Comparison of ENCODE assay signal across 9 mouse cellular contexts in genomic region chr13:93852419-93853138, GRCm38 (mm10).
A peak's percentile ranks its signal among the peaks of the same experiment; 100 is the strongest.
DNase-seq lines count a peak whose midpoint lies in the region; ATAC-seq and TF ChIP-seq lines count a peak whose summit lies in the region.
"Had no signal": no experiment of that assay in that cellular context is flagged by ENCODE, and none has a peak within 500 bp of the region (broad histone marks: within the 10 kb centered on the region; RNA-seq: fewer than 3 reads in every experiment).

No protein-coding gene starts in this region.

- no peaks in the 10 kb centered on the region for H3K27me3 ChIP-seq in hindbrain, embryonic 13.5 days
- no peaks in the 10 kb centered on the region for H3K27me3 ChIP-seq in hindbrain, embryonic 16.5 days (replicated peaks; ENCODE audit: control insufficient read depth, insufficient read depth, low read length)
- H3K27me3 ChIP-seq in embryonic facial prominence, embryonic 12.5 days, result no peaks in the 10 kb centered on the region
- no peaks in the 10 kb centered on the region for H3K27me3 ChIP-seq in heart, postnatal 0 days (ENCODE audit: control insufficient read depth, insufficient read depth, low read length)
- no peaks in the 10 kb centered on the region for H3K27me3 ChIP-seq in lung, embryonic 14.5 days (ENCODE audit: insufficient read depth, low read length)
- no peaks in the 10 kb centered on the region for H3K27me3 ChIP-seq in forebrain, postnatal 0 days (ENCODE audit: insufficient read depth, low read length)
- no peaks in the 10 kb centered on the region for H3K27me3 ChIP-seq in liver, embryonic 11.5 days (replicated peaks; ENCODE audit: control insufficient read depth, insufficient read depth, low read length)
- H3K27me3 ChIP-seq: Patski had no signal

- no peak overlapping the region for H3K4me3 ChIP-seq in hindbrain, embryonic 13.5 days
- no peak overlapping the region for H3K4me3 ChIP-seq in hindbrain, embryonic 16.5 days (ENCODE audit: low read length)
- H3K4me3 ChIP-seq in embryonic facial prominence, embryonic 12.5 days, result no peak overlapping the region
- H3K4me3 ChIP-seq in heart, postnatal 0 days (ENCODE audit: low read depth, low read length), result no peak overlapping the region
- H3K4me3 ChIP-seq in lung, embryonic 14.5 days (ENCODE audit: low read depth, low read length), result no peak overlapping the region
- no peak overlapping the region for H3K4me3 ChIP-seq in forebrain, postnatal 0 days (ENCODE audit: low read depth, low read length)
- H3K4me3 ChIP-seq in liver, embryonic 11.5 days (ENCODE audit: low read depth, low read length), result no peak overlapping the region

- ATAC-seq in hindbrain, embryonic 13.5 days (ENCODE audit: low FRiP score), result no peak
- no peak for ATAC-seq in hindbrain, embryonic 16.5 days
- ATAC-seq in embryonic facial prominence, embryonic 12.5 days (ENCODE audit: insufficient number of reproducible peaks, insufficient read depth, low FRiP score, low TSS enrichment), result no peak
- no peak for ATAC-seq in heart, postnatal 0 days (ENCODE audit: insufficient read depth, low read depth)
- ATAC-seq in lung, embryonic 14.5 days (ENCODE audit: insufficient read depth), result peak; percentile 21; the same call in 1 of the 2 replicates
- no peak for ATAC-seq in forebrain, postnatal 0 days
- no peak for ATAC-seq in liver, embryonic 11.5 days (replicated peaks; ENCODE audit: low FRiP score)
- ATAC-seq: Patski had no signal

- no peak overlapping the region for H3K4me2 ChIP-seq in hindbrain, embryonic 13.5 days
- H3K4me2 ChIP-seq in hindbrain, embryonic 16.5 days (ENCODE audit: low read length), result no peak overlapping the region
- no peak overlapping the region for H3K4me2 ChIP-seq in embryonic facial prominence, embryonic 12.5 days (replicated peaks)
- no peak overlapping the region for H3K4me2 ChIP-seq in heart, postnatal 0 days (ENCODE audit: low read depth, low read length)
- H3K4me2 ChIP-seq in lung, embryonic 14.5 days, result peak overlapping the region; percentile 15; the same call in 1 of the 2 replicates
- no peak overlapping the region for H3K4me2 ChIP-seq in forebrain, postnatal 0 days (ENCODE audit: low read depth)
- no peak overlapping the region for H3K4me2 ChIP-seq in liver, embryonic 11.5 days

- H3K9ac ChIP-seq in hindbrain, embryonic 13.5 days, result 0 out of 2 replicates have a peak overlapping the region, but pooled peaks have one; percentile 26
- H3K9ac ChIP-seq in hindbrain, embryonic 16.5 days (ENCODE audit: low read depth, low read length), result no peak overlapping the region
- H3K9ac ChIP-seq in embryonic facial prominence, embryonic 12.5 days, result no peak overlapping the region
- no peak overlapping the region for H3K9ac ChIP-seq in heart, postnatal 0 days (replicated peaks; ENCODE audit: low read depth, low read length)
- H3K9ac ChIP-seq in lung, embryonic 14.5 days, result no peak overlapping the region
- H3K9ac ChIP-seq in forebrain, postnatal 0 days, result no peak overlapping the region
- no peak overlapping the region for H3K9ac ChIP-seq in liver, embryonic 11.5 days (ENCODE audit: low read depth, low read length)

- TF ChIP-seq CTCF in heart, postnatal 0 days (IDR thresholded peaks at IDR 0.05; ENCODE audit: low read depth), result no peak
- no peak for TF ChIP-seq CTCF in lung, embryonic 14.5 days (IDR thresholded peaks at IDR 0.05; ENCODE audit: low read depth)
- no peak for TF ChIP-seq CTCF in forebrain, postnatal 0 days (IDR thresholded peaks at IDR 0.05; ENCODE audit: low read depth)

- DNase-seq in heart, postnatal 0 days (ENCODE audit: low spot score), result peak; percentile 11
- peak; percentile 81 for DNase-seq in lung, embryonic 14.5 days
- DNase-seq in left cerebral cortex, postnatal 14 days (ENCODE audit: low spot score in 2 of 2), result no peak
- DNase-seq in forebrain, postnatal 0 days, result no peak
- no peak for DNase-seq in liver, embryonic 11.5 days (ENCODE audit: low spot score)

- peaks cover 7% of the 10 kb centered on the region; the same call in 1 of the 2 replicates for H3K4me1 ChIP-seq in hindbrain, embryonic 13.5 days (replicated peaks)
- H3K4me1 ChIP-seq in hindbrain, embryonic 16.5 days (ENCODE audit: control insufficient read depth, insufficient read depth, low read depth, low read length), result no peaks in the 10 kb centered on the region
- peaks cover 34% of the 10 kb centered on the region for H3K4me1 ChIP-seq in embryonic facial prominence, embryonic 12.5 days
- peaks cover 5% of the 10 kb centered on the region for H3K4me1 ChIP-seq in heart, postnatal 0 days (ENCODE audit: control insufficient read depth, insufficient read depth)
- peaks cover 30% of the 10 kb centered on the region for H3K4me1 ChIP-seq in lung, embryonic 14.5 days (ENCODE audit: insufficient read depth)
- H3K4me1 ChIP-seq in forebrain, postnatal 0 days (ENCODE audit: insufficient read depth), result 0 out of 2 replicates have a peak, but pooled peaks cover 6% of the 10 kb centered on the region
- H3K4me1 ChIP-seq in liver, embryonic 11.5 days (replicated peaks; ENCODE audit: control insufficient read depth, insufficient read depth, low read length), result peaks cover 10% of the 10 kb centered on the region

- 67% methylated on average over 14 of the region's 14 CpGs for WGBS in hindbrain, embryonic 13.5 days
- WGBS in hindbrain, embryonic 16.5 days, result 61% methylated on average over 14 of the region's 14 CpGs
- WGBS in embryonic facial prominence, embryonic 12.5 days, result 59% methylated on average over 14 of the region's 14 CpGs
- 48% methylated on average over 14 of the region's 14 CpGs for WGBS in heart, postnatal 0 days
- WGBS in lung, embryonic 14.5 days, result 35% methylated on average over 14 of the region's 14 CpGs
- WGBS in forebrain, postnatal 0 days, result 69% methylated on average over 14 of the region's 14 CpGs
- WGBS in liver, embryonic 11.5 days, result 44% methylated on average over 14 of the region's 14 CpGs

- no peak for TF ChIP-seq EP300 in heart, postnatal 0 days (IDR thresholded peaks at IDR 0.05; ENCODE audit: low read depth)

- no peak overlapping the region for H3K27ac ChIP-seq in hindbrain, embryonic 13.5 days
- no peak overlapping the region for H3K27ac ChIP-seq in hindbrain, embryonic 16.5 days (ENCODE audit: low read depth, low read length)
- peak overlapping the region; percentile 69; the same call in 1 of the 2 replicates for H3K27ac ChIP-seq in embryonic facial prominence, embryonic 12.5 days
- peak overlapping the region; percentile 46 for H3K27ac ChIP-seq in heart, postnatal 0 days (ENCODE audit: low read depth)
- peak overlapping the region; percentile 71 for H3K27ac ChIP-seq in lung, embryonic 14.5 days (ENCODE audit: low read depth)
- no peak overlapping the region for H3K27ac ChIP-seq in forebrain, postnatal 0 days (ENCODE audit: low read depth, low read length)
- H3K27ac ChIP-seq in liver, embryonic 11.5 days (ENCODE audit: low read depth, low read length), result no peak overlapping the region

- no peaks in the 10 kb centered on the region for H3K9me3 ChIP-seq in hindbrain, embryonic 13.5 days
- no peaks in the 10 kb centered on the region for H3K9me3 ChIP-seq in hindbrain, embryonic 16.5 days (ENCODE audit: control insufficient read depth, low read length)
- H3K9me3 ChIP-seq in embryonic facial prominence, embryonic 12.5 days, result no peaks in the 10 kb centered on the region
- no peaks in the 10 kb centered on the region for H3K9me3 ChIP-seq in heart, postnatal 0 days (replicated peaks; ENCODE audit: control insufficient read depth, low read length)
- H3K9me3 ChIP-seq in lung, embryonic 14.5 days (ENCODE audit: low read depth, low read length), result no peaks in the 10 kb centered on the region
- no peaks in the 10 kb centered on the region for H3K9me3 ChIP-seq in forebrain, postnatal 0 days (ENCODE audit: low read length)
- H3K9me3 ChIP-seq in liver, embryonic 11.5 days (ENCODE audit: control insufficient read depth, low read length), result no peaks in the 10 kb centered on the region

- intact Hi-C loops in left cerebral cortex, postnatal 14 days (cut with DNase I), result loop anchor here (10.0 kb wide), 1 partner anchor 292 kb away; no protein-coding TSS in a partner anchor

- H3K36me3 ChIP-seq in hindbrain, embryonic 13.5 days, result no peaks in the 10 kb centered on the region
- no peaks in the 10 kb centered on the region for H3K36me3 ChIP-seq in hindbrain, embryonic 16.5 days (ENCODE audit: control insufficient read depth, insufficient read depth, low read length)
- H3K36me3 ChIP-seq in embryonic facial prominence, embryonic 12.5 days, result no peaks in the 10 kb centered on the region
- no peaks in the 10 kb centered on the region for H3K36me3 ChIP-seq in heart, postnatal 0 days (replicated peaks; ENCODE audit: control insufficient read depth, insufficient read depth, low read length)
- H3K36me3 ChIP-seq in lung, embryonic 14.5 days (ENCODE audit: insufficient read depth), result no peaks in the 10 kb centered on the region
- no peaks in the 10 kb centered on the region for H3K36me3 ChIP-seq in forebrain, postnatal 0 days (ENCODE audit: insufficient read depth)
- H3K36me3 ChIP-seq in liver, embryonic 11.5 days (ENCODE audit: control insufficient read depth, insufficient read depth, low read length), result no peaks in the 10 kb centered on the region

Comparison
In these comparisons a context has a peak if more than half of its experiments do, and no peak if none do; other contexts are left out.
1. H3K27ac ChIP-seq: peak in embryonic facial prominence, embryonic 12.5 days (single experiment), heart, postnatal 0 days (single experiment) and lung, embryonic 14.5 days (single experiment); none in hindbrain, embryonic 13.5 days (single experiment), hindbrain, embryonic 16.5 days (single experiment), forebrain, postnatal 0 days (single experiment) and liver, embryonic 11.5 days (single experiment).
2. DNase-seq: peak in heart, postnatal 0 days (single experiment) and lung, embryonic 14.5 days (single experiment); none in left cerebral cortex, postnatal 14 days (0 of 2), forebrain, postnatal 0 days (single experiment) and liver, embryonic 11.5 days (single experiment).